Mouse (Mus musculus) cerebellum, postnatal 10 days (tissue): Measurements from ENCODE around the gene Krtap28-10.

Source experiments
- DNase-seq, 2 experiments: peaks; one replicate each; pipeline ENCODE4 v3.0.0; 2021; ENCODE audit warnings: mixed read lengths in 2 of 2

Gene Krtap28-10

DNA sequence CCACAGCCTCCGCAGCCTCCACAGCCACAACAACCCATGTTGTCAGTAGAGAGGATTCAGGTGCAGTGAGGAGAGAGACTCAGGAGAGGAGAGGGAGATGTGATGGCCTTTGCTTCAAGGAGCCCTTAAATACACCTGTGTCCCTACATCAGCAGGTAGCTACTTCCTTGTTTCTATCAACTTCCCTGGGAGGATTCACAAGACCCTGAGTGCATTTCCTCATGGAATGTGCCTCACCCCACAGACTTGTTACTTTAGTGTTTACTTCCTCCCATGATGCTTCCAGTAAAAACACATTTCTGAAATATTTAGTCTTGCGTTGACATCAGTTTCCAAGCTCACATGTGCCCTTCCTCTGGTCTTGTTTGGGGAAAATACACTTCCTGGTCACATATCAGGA, at the start of gene Krtap28-10:
TSS of gene Krtap28-10 (minus strand) at position 101 of the 400 bp plus-strand sequence.
- DNase-seq: no peak

DNA sequence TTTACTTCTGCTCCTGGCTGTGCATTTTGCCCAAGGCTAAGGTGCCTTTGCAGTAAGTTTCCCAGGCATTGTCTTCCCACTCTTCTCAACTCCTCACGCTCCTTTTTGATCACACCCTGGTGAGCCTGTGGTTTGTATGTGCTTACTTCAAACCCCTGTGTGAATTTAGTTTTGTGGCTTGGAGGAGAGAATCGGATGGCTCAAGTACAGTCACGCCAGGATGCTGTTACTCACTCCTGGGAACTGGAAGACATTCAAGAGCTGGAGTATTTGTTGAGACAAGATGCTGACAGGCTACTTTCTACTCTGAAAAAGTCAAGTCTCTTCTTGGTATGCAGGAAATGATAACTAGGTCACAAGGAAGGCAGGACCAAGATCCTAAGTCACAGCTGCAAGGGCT, 49.0 kb upstream of the Krtap28-10 start:
- no peak for DNase-seq

DNA sequence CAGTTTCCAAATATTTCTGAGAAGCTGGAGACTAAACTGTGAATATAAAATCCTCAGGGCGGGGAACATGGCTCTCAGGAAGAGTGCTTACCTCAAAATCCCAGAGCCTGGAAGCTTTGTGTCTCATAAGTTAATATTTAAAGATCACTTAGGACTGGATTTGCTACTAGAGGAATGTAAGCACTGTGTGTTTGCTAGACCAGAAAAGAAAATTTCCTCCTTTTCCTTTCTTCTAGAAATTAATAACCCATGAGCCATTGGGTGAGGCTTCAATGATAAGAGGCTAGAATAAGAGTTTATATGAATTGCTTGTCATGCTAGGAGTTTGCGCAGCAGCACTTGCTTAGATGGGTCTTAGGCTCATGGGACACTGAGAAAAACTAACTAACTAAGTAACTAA, 42.5 kb upstream of the Krtap28-10 start:
- DNase-seq: no peak

DNA sequence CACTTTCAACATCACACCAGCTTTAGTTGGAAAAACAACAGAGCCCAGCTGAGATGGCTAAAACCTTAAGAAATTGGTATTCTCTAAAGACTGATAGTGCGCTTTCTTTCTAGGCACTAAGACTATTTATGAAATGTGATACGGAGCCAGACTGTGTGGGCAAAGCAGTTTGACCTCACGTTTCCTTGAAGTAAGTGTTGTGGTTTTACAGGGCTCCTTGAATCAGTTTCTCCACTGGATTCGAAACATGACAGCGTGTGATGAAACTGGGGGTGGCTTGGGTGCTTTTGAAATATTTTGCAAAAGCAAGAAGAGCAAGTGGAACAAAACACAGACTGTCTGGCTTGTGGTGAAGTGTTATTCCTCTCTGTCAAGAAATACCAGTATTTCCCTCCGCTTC, 34.7 kb upstream of the Krtap28-10 start:
- DNase-seq: no peak

DNA sequence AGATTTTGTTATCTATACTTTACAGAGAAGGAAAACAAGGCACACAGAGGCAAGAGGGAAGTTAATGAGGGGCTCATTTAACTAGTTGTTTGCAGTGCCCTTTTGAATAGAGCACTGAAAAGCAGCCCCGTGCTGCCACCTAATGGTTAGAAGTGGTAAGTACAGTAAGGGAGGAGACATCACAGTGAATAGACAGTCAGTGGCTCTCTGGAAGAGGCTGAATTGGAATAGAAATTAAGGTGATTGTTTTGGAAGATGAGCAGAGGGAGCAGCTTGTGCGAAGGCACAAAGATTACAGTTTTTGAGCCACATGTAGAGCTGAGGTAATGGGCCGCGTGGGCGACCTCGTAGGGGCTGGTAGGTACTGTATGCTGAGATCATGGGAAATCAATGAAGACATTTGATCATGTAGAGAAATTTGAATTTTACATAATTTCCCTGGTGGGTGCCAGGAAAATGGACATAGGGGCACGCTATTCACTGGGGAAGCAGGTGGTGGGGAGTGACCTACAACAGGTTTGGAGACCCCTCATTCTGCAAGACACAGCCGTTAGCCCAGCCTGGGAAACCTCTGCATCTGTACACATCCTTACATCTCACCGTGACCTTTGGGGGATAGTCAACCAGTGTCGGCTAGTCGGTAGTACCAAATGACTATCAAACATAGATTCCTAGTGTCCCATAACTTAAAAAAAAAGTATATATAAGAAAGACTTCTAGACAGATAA, 34.1 kb upstream of the Krtap28-10 start:
- DNase-seq: peak; percentile 63 to 72

DNA sequence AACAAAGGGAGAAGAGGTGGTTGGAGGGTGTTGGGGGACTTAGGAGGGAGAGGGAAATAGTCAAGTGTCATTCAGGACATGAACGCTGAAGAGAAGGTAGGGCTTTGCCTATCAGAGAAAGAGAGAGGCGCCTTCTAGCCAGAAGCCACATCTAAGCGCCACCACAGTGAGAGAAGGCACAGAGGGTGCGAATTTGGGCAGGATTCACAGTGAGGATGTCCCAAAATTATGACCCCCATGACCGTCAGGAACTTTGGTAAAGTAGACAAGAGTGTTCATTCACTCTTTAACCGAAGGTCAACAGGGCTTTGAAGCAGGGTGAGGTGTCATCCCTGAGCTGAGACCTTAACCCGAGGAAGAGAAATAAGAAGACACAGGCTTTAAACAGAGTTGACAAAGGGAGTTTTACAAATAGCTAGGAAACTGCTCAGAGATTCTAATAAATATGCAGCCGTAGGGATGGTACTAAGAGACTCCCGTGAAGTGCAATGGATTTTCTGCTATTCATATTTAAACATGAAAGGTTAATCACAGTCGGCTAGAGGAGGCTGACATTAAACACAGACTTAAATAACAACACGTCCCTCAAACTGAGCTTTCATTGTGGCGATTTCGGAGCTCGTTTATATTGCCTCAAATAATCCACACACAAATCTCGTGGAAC, 33.4 kb upstream of the Krtap28-10 start:
- no peak for DNase-seq

DNA sequence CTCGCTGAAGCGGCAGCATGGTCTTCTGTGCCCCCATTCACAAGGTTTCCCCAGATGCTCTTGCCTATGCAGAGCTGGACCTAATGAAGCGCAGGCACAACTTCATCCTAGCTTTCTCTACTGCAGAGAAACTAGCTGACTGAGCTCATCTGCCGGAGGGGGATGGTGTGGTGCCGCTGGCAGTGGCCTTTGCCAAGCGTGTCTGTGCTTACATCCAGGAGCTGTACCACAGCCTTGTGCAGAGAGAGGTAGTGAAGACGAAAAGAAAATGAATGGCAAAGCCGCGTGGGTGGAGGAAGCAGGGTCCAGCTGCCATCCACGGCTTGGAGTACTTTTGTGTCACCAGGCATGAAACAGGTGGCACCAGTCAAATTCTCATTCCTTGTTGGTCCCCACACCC, 24.9 kb upstream of the Krtap28-10 start:
- peak; percentile 34 to 52 for DNase-seq

DNA sequence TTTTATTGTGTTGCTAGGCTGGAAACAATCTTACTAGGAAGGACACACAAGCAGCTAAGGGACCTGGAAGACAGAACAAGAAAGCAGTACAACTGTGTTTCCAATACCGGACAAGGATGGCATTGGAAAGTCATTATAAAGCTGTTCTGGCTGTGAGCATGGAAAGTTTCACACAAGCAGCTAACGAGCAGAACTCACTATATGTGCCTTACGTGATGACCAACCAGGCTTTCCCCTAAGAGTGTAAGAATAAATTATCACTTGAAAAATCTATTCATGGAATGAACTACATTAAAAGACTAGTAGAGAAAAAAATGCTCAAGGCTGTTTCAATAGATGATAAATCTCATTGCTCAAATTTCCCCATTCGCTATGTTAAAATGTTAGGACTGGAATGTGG, 24.3 kb upstream of the Krtap28-10 start:
- no peak for DNase-seq

DNA sequence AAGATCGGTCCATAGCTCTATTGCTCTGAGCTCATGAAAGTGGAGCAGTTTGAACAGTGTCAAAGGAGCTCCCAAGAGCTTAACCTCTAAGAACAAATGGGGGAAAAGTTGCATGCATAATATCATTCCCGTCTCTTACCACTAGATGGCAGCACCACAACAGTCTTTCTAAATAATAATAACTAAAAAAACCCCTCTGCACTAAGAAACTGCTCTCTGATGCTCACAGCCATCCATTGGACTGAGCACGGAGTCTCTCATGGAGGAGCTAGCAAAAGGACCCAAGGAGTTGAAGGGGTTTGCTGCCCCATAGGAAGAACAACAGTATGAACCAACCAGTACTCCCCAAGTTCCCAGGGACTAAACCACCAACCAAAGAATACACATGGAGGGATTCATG, 22.6 kb upstream of the Krtap28-10 start:
- peak; percentile 33 to 56 for DNase-seq

DNA sequence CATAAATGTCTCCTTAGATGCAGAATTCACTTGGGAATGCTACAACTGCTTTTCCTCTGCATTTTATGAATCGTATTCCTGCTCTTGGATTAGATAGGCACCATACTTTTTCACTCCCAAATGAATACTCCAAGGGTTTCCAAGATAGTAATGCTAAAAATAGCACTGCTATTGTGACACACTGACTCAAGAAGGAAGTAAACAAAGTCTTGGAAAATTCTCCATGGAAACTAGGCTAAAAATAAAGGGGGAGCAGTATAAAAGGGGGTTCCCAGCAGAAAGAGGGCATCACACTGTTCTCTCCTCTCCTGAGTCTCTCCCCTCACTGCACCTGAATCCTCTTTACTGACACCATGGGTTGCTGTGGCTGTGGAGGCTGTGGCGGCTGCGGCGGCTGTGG, 18.4 kb upstream of the Krtap28-10 start, which contains the start of gene Krtap28-13:
TSS of gene Krtap28-13 (plus strand) at position 288 of the 400 bp plus-strand sequence.
- DNase-seq: no peak

DNA sequence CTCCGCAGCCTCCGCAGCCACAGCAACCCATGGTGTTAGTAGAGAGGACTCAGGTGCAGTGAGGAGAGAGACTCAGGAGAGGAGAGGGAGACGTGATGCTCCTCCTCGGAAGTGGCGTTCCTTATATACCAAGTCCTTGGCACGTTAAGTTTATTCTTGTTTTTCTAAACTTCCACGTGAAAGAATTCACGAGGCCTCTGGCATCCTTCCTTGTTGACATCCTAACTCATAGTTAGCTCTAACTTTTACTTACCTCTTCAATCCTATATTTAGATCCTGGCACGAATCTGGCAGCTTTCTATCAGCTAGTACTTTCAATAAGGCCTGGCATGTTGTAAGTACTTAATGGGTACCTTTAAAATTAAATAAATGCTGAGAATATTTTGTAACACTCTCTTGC, 17.0 kb upstream of the Krtap28-10 start, which contains the start of gene A030005K14Rik:
TSS of gene A030005K14Rik (minus strand) at position 101 of the 400 bp plus-strand sequence.
- DNase-seq: no peak

DNA sequence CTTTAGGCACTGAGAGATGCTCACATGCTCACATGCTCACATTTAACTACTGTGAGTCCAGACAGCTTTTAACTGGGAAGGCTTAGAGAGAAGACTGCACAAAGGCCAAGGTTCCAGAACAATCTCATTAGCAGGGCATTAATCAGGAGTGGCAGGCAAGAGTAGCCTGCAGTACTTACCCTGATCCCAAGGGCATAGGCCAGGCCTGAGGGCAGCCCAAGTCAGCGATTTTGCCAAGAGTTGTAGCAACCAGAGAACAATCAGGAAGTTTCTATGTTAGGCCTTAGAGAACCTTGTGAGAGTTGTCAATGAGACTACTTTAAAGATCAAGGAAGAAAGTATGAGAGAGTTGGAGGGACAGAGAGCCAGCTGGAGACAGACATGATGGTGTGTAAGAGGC, 16.2 kb upstream of the Krtap28-10 start:
- no peak for DNase-seq

DNA sequence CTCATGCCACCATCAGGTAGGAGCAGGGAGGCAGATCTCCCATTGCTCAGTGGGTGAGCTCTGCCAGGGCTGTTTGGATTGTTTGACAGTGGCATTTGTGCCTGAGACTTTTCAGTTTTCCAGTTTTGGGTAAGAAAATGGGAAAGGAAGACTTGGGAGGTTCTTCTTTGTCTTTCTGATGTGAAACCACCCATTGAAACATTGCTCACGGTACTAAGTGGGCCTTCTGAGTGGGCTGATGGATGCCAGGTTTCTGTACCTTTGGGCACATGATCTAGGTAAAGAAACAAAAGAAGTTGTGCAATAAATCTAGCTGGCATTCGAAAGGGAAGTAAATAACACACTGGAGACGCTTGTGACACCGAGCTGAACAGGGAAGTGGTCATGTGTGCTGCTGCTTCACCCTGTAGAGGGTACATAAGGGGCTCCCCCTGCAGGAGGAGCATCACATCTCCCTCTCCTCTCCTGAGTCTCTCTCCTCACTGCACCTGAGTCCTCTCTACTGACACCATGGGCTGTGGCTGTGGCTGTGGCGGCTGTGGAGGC, 2.7 kb upstream of the Krtap28-10 start, which contains the start of gene Gm47969:
TSS of gene Gm47969 (plus strand) at position 51 of the 546 bp plus-strand sequence.
- DNase-seq: no peak

DNA sequence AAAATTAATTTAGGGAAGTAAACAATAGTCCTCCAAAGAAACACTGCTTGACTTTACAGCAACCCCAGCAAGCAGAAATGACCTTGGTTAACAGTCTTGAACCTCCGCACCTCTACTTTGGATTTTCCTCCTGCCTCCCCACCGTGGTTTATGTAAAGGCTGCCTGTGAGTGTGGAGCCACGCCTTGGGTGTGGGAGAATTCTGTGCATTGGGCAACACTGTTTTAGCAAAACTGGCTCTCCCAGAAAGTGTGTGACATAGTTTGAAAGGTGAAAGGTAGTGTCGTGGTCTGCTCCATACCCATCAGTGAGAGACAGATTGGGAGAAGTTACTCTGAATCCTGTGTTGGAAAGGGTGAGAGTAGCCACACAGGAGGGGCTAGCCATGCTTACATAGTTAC, 3.2 kb downstream of the Krtap28-10 start:
- DNase-seq: no peak

DNA sequence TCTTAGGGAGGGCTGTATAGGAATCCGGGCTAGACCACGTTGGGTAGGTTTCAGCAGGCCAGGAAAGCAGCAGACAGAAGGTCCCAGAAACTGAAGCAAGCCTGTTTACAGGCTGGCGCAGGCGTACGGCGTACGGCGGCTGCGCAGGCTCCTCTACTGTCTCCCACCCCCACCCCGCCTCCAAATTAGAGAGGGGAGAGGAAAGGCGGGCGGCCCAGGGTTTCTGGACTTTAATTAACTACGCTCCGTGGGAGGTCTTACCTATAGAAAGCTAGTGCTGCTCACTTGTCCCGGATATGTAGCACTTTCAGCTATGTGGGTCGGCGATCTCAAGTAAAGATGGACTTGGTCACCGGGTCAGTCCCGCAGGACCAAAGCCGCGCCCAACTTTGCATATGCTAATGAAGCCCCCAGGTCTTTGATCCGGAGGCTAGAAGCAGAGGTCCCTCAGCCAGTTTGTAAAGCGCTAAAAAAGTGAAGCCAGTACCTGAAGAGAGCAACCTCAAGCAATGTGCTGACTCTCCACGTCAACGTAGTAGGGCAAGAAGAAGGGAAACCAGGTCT, 4.1 kb downstream of the Krtap28-10 start, which contains the start of gene Slc19a3:
TSS of gene Slc19a3 (minus strand) at position 340 of the 564 bp plus-strand sequence.
- peak; percentile 46 to 51 for DNase-seq

DNA sequence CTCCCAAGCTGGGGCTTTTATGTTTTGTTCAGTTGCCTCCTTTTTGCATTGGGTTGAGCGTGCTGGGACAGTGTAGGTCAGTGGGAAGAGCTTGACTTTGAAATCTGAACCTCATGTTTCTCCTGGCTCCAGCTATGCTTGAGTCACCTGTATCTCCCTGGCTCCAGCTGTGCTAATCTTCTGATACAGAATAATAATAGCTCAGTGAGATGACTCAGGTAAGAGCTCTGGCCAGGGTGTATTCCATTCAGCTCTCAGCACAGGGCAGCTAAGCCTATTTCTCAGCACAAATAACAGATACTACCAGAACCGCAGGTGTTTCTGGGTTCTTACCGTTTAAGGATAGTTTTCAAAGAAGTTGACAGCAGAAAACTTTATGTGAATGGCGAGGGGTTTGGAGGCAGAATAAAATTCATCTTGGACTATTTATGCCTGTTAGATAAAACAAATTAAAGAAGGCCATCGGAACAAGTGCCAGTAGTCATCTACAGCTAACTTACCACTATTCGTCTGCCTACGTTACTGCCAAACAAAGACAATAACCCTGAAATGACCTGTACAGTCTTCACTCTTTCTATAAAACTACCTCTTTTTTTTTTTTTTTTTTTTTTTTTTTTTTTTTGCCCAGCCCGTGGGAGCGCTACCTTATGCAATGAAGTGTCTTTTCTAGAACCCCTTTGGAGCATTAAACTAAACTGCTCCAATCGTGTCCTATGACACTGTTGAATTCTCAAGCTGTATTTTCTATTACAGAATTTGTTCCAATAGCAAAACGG, 5.2 kb downstream of the Krtap28-10 start:
- DNase-seq: no peak

DNA sequence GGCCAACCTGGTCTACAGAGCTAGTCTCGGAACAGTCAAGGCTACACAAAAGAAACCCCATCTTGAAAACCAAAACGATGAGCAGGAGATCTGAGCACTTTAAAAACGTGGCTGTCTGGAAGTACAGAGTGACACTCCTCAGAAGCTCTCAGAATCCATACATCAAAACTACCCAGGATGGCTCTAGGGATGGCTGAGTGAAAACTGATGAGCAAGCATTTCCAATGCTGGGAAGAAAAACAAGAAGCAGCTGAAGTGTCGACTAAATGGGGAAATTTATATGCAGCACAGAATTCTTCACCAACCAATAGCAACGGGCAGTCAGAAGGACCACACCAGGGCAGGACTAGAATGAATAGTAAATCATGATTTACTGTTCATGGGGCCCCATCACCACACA, 7.8 kb downstream of the Krtap28-10 start:
- no peak for DNase-seq

DNA sequence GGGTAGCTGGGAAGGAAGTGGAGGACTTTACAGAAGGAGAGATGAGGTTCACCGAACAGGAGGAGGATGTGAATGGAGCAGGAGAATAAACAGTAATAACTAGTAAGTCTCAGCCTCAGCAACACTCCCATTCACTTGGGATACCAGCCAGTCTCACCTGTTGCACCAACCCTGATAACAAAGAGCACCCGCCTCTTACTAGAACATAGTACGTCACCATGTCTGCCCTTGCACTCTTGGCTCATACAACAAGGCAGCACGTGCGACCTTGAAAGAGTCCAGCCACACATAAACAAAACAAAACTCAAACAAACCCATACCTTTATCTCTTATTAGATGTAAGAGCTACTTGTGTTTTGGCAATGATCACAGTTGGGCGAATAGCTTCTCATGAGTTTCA, 9.8 kb downstream of the Krtap28-10 start:
- no peak for DNase-seq

DNA sequence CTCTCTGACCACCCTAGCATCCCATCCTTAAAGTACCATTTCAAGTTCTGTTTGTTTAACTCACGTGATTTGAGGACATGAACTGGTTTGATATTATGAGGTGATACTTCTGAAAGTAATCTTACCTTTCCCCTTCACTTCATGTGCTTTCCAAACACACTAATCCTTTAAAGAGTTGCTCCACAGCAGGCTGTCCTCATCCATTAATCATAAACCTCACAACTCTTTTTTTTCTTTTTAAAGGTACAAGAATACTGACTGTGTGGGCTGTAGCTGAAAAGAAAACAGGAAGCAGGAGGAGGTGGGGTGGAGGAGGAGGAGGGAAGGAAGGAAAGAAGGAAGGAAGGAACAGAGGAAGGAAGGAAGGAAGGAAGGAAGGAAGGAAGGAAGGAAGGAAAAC, 10.3 kb downstream of the Krtap28-10 start:
- no peak for DNase-seq

DNA sequence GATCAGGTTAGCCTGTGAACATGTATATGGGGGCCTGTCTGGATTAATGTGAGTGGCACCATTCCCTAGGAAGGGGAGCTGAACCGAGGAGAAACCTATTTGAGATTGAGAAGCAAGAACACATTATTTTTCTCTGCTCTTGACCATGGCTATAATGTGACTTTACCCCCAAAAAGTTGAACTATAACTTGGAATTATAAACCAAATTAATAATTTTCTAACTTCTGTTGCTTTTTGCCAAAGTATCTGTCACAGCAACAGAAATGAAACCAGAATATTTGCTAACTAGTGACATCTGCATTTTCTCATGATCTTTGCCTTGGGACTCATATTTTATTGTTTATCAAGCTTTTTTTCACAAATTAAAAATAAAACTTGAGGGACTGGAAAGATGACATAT, 25.7 kb downstream of the Krtap28-10 start:
- no peak for DNase-seq

DNA sequence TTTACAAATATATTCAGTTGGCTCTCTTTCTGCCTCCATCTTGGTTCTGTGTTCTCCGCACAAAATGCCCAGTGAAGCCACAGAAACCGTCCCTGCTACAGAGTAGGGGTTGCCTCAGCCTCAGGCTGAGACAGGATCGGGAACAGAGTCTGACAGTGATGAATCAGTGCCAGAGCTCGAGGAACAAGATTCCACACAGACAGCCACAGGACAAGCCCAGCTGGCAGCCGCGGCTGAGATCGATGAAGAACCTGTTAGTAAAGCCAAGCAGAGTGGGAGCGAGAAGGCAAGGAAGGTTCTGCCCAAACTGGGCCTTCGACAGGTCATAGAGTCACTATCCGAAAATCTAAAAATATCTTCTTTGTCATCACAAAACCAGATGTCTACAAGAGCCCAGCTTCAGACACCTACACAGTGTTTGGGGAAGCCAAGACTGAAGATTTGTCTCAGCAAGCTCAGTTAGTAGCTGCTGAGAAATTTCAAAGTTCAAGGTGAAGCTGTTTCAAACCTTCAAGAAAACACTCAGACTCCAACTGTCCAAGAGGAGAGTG, 26.9 kb downstream of the Krtap28-10 start:
- DNase-seq: no peak

DNA sequence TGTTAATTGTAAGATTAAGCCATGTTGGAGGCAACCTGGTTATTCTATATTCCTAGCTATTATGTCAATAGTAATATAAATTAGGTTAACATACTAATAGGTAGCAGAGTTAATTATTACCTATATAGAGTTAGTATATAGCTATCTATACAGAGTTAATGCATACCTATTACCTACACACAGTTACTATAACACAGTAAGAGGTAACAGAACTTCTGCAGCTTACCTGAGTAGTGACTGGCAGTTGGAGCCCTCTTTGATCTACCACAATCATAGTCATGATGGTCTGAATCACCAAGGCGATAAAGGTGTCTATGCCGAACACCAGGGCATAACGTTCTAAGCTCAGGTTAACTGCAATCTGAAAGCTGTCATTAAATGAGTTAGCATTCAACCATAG, 27.8 kb downstream of the Krtap28-10 start:
- DNase-seq: no peak
